Mouse (Mus musculus) spleen, adult 2 months (tissue): ENCODE results near the gene Matk.

Source experiments
- CTCF ChIP-seq: fragments of 200-500 bp; IDR thresholded peaks from 2 replicates; pipeline ENCODE4 v1.5.1; 2011; ENCODE audit warnings: mild to moderate bottlenecking, inconsistent platforms; ENCODE audit not compliant: insufficient read depth, insufficient read length, insufficient replicate concordance; ENCODE audit errors: extremely low read depth
- POLR2A ChIP-seq: fragments of 200-500 bp; IDR thresholded peaks from 2 replicates; pipeline ENCODE4 v1.6.1; 2011; ENCODE audit warnings: low read depth, low read length, inconsistent platforms

DNA sequence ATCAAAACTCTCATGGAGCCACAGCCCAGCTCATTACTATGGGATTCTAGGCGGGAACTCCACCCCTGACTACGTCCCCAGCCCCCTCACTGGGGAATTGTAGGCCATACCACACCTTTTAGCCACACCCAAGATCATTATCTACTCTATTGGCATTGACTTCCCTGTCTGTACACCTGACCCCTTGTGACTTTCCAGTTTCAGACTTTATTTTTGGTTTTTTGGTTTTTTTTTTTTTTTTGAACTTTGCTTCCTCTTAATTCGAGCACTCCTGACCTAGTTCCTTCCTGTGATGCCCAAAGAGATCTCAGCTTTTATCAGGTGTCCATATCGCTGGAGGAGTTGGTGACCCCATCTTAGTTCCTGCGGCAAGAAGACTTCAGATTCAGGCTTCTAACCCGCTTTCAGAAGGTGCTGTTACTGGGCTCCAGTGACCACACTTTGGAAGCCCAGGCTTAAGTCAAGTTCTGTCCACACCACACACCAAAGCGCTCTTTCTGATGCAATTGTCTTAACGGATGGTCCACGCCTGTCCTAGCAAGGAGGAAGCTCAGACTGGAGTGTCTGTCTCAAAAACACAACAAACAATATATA, 38.9 kb downstream of the Matk start, which contains the start of gene Tjp3:
- TF ChIP-seq CTCF, result no peak
- no peak for TF ChIP-seq POLR2A
